Mouse (Mus musculus) kidney, embryonic 14.5 days (tissue): Measurements from ENCODE around the gene Erp27. TPM values are rescaled to one million over a fixed set of nuclear protein-coding genes. Genes with fewer than 3 reads are reported as not detected.
A peak's percentile ranks its signal among the peaks of the same experiment; 100 is the strongest.

ENCODE experiments used
- ATAC-seq: fragments of 200-750 bp; cut with Nextera tagmentation; 2 replicates; pipeline ENCODE4 v1.8.0; 2017; ENCODE audit warnings: moderate number of reproducible peaks, mild to moderate bottlenecking, moderate TSS enrichment, moderate library complexity; ENCODE audit not compliant: low FRiP score, low TSS enrichment
- H3K27ac ChIP-seq: fragments of 300-500 bp; sonication (generic); 2 replicates; pipeline ENCODE4 v1.5.1; 2014; ENCODE audit warnings: low read depth, mild to moderate bottlenecking, low read length, moderate library complexity, mixed read lengths
- H3K27me3 ChIP-seq: fragments of 300-500 bp; sonication (generic); 2 replicates; pipeline ENCODE4 v1.6.1; 2014; ENCODE audit warnings: mild to moderate bottlenecking, low read length; ENCODE audit not compliant: control insufficient read depth, insufficient read depth
- H3K36me3 ChIP-seq: fragments of 300-500 bp; sonication (generic); 2 replicates; pipeline ENCODE4 v1.6.1; 2014; ENCODE audit warnings: low read length, mixed read lengths; ENCODE audit not compliant: control insufficient read depth, insufficient read depth
- H3K4me1 ChIP-seq: fragments of 300-500 bp; sonication (generic); 2 replicates; pipeline ENCODE4 v1.6.1; 2014; ENCODE audit warnings: low read length, mixed read lengths; ENCODE audit not compliant: control insufficient read depth, insufficient read depth
- H3K4me2 ChIP-seq: fragments of 300-500 bp; sonication (generic); replicated peaks from 2 replicates; pipeline ENCODE4 v1.6.1; 2014; ENCODE audit warnings: low read depth, mild to moderate bottlenecking, low read length
- H3K4me3 ChIP-seq: fragments of 300-500 bp; sonication (generic); 2 replicates; pipeline ENCODE4 v1.5.1; 2014; ENCODE audit warnings: mild to moderate bottlenecking, low read length
- H3K9ac ChIP-seq: fragments of 300-500 bp; sonication (generic); 2 replicates; pipeline ENCODE4 v1.6.1; 2014; ENCODE audit warnings: low read depth, mild to moderate bottlenecking, low read length, moderate library complexity
- H3K9me3 ChIP-seq: fragments of 300-500 bp; sonication (generic); 2 replicates; pipeline ENCODE4 v1.6.1; 2016; ENCODE audit warnings: low read length; ENCODE audit not compliant: control insufficient read depth
- WGBS: fragments of 180-500 bp; shearing (Covaris S2); extraction: QIAGEN DNeasy Blood & Tissue Kit; methylation state at CpG from one replicate; pipeline ENCODE4 v1.1.7; 2014; 5-methylcytosine and 5-hydroxymethylcytosine counted together
- polyA plus RNA-seq: library from polyadenylated mRNA; unstranded; fragments of >200 nt; fragmentation: Nextera tagmentation; extraction: Ambion mirVana; gene quantifications from 2 replicates; pipeline ENCODE4 v1.2.1, GENCODE M21; 2014

The Erp27 gene
- polyA plus RNA-seq, 1 experiment from 2014 or later, result 0.22 TPM

DNA sequence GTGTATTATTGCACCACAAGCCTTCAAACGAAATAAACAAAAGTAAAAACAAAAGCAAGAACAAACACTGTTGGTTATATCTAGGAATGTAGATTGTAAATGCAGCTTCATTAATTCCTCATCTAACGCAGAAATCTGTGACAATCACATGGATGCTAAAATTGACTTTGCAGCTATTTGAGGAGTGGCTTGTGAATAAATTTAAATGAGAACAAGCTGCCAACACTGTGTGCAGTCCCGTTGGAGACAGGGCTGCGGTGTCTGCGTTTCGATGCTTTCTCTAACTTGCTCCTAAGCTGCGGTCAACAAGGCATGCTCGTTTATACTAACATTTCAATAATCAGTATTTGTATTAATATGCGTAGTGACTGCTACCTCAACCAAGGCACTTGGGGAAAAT lies 20.3 kb upstream of the Erp27 start:
- no peak overlapping the region for H3K9ac ChIP-seq
- no peak for ATAC-seq
- no peak overlapping the region for H3K4me3 ChIP-seq
- H3K27ac ChIP-seq, result no peak overlapping the region
- H3K9me3 ChIP-seq, result no peaks in the 10 kb centered on the region
- H3K27me3 ChIP-seq, result no peaks in the 10 kb centered on the region
- WGBS, result 87% methylated on average over 9 of the region's 9 CpGs
- H3K4me2 ChIP-seq, result no peak overlapping the region
- no peaks in the 10 kb centered on the region for H3K36me3 ChIP-seq
- peaks cover 19% of the 10 kb centered on the region for H3K4me1 ChIP-seq

DNA sequence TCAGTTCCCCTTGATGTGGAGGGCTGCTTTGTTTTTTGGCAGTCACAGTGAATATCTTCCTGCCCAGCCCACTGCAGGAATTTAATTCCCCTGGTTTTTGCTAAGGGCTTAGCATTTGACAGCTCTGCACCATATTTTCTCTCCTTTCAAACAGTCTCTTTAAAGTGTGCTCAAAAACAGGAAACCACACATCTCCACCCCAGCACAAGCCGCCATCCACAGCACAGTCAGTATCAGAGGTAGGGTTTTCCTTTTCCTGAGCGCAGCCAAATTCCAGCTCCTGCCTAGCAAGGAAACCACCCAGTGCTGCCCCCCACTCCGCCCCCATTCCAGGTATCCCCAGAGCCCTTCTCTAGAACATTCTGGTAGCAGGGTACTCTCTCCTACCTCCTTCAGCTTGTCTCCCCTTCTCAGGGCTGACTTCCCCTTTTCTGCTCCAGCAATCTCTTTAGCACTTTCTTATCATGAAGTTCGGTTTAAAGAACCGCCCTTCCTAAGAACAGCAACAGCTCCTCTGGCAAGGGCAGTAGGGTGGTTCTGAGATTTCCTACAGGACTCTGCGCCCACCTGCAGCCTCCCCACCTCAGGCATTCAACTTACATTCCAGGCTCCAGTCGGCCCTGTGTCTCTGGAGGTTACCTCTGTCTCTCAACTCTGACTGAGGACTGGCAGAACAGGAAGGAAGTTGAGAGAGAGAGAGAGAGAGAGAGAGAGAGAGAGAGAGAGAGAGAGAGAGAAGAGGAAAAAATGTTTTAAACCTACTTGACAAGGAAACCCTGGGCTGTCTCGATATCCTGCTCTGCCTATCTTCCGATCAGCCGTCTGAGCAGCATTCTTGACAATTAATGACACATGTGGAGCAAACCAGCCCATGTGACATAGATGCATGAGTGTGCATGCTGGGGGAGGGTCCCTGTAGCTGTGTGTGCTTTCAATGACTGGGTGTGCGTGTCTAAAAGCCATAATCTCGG lies 19.4 kb upstream of the Erp27 start, which contains the start of gene Arhgdib:
Arhgdib (minus strand) TSS at position 849 of the 971 bp plus-strand sequence.
- 37% methylated on average over 12 of the region's 12 CpGs for WGBS
- ATAC-seq, result peak; percentile 55; the same call in 1 of the 2 replicates
- Histone ChIP-seq H3K4me3 (peak within 1 kb of the TSS; percentile 0; the same call in 1 of the 2 replicates), H3K9ac (0 out of 2 replicates have a peak within 1 kb of the TSS, but pooled peaks have one; percentile 12), H3K4me2 (peak within 1 kb of the TSS; percentile 16; the same call in 1 of the 2 replicates), H3K9me3 (no peaks in the 10 kb centered on the region), H3K4me1 (peaks cover 19% of the 10 kb centered on the region), H3K27me3 (no peaks in the 10 kb centered on the region), H3K27ac (peak within 1 kb of the TSS; percentile 72), H3K36me3 (no peaks in the 10 kb centered on the region)

DNA sequence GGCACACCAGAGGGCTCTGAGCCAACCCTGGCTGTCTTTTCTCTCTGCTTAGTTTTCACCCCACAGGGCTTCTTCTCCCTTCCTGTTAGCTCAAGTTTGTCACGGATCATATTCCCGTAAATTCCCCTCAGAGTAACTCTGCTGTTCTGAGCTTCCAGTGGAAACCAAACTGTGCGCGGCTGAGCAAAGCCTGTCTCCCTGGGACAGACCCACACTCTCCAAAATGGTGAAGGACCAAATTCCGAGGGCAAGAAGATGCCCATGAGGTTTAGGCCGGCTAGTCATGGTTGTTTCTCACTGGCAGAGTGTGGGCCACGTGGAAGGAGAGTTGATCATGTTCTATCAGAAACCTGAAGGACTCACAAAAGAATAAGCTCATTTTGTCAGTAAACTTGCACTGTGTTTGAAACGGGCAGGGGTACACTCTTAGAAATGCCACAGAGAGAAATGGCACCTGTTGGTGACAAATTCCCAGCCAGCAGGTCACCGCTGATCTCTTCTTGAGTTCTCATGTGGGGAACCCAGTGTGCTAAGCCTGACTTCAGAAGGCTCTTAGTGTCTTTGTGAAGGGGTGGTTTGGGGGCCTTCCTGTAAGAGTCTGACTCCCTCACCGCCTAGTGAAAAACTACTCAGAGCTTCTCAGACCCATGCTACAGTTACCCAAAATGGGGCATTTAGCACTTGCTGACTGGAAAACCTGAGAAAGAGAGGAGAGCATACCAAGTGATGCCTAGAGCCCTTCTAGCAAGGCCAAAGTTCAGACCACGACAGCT lies 18.4 kb upstream of the Erp27 start:
- whole genome bisulfite sequencing, result 66% methylated on average over 11 of the region's 11 CpGs
- H3K36me3 ChIP-seq, result no peaks in the 10 kb centered on the region
- ATAC-seq, result 0 out of 2 replicates have a peak, but pooled peaks have one; percentile 6
- no peaks in the 10 kb centered on the region for H3K27me3 ChIP-seq
- no peak overlapping the region; the same call in 1 of the 2 replicates for H3K4me3 ChIP-seq
- peak overlapping the region; percentile 16; the same call in 1 of the 2 replicates for H3K4me2 ChIP-seq
- H3K4me1 ChIP-seq, result peaks cover 19% of the 10 kb centered on the region
- 0 out of 2 replicates have a peak overlapping the region, but pooled peaks have one; percentile 12 for H3K9ac ChIP-seq
- peak overlapping the region; percentile 72 for H3K27ac ChIP-seq
- no peaks in the 10 kb centered on the region for H3K9me3 ChIP-seq

DNA sequence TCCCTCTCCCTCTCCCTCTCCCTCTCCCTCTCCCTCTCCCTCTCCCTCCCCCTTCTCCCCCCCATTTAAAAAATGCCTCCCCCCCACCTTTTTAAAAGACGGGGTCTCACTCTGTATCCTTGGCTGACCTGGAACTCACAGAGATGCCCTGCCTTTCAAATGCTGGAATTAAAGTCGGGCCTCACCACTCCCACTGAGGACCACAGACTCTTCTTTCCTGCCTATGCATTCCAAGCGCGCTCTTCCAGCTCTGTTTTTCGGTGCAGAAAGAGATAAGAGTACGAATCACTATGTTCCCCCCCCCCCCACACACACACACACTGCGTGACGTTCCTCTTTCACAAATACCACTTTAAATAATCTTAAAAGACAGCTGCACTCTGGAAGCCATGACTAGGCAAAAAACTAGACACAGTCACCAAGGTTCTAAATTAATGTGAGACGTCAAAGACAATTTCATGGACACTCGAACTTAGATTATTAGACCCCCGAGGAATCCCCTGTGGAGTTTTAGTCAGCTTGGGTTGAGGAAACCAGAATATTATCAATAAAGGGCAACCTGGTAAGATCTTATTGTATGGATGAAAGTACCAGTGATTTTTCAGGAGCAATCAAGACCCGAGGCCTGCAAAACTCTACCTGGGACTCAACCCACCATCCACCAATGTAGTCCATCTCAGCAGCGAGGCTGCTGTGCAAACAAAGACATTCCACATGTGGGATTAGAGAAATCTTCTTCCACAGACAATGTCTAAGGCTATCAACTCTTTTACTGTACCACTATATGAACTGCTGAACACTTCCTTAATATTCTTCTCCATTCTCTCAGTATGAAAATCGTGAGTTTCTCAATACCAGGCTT lies 17.6 kb upstream of the Erp27 start:
- H3K36me3 ChIP-seq, result no peaks in the 10 kb centered on the region
- H3K9ac ChIP-seq, result no peak overlapping the region
- H3K27me3 ChIP-seq, result no peaks in the 10 kb centered on the region
- WGBS, result 75% methylated on average over 14 of the region's 14 CpGs
- peak overlapping the region; percentile 72; the same call in 1 of the 2 replicates for H3K27ac ChIP-seq
- no peaks in the 10 kb centered on the region for H3K9me3 ChIP-seq
- ATAC-seq, result no peak
- no peak overlapping the region for H3K4me2 ChIP-seq
- peaks cover 19% of the 10 kb centered on the region for H3K4me1 ChIP-seq
- no peak overlapping the region for H3K4me3 ChIP-seq

DNA sequence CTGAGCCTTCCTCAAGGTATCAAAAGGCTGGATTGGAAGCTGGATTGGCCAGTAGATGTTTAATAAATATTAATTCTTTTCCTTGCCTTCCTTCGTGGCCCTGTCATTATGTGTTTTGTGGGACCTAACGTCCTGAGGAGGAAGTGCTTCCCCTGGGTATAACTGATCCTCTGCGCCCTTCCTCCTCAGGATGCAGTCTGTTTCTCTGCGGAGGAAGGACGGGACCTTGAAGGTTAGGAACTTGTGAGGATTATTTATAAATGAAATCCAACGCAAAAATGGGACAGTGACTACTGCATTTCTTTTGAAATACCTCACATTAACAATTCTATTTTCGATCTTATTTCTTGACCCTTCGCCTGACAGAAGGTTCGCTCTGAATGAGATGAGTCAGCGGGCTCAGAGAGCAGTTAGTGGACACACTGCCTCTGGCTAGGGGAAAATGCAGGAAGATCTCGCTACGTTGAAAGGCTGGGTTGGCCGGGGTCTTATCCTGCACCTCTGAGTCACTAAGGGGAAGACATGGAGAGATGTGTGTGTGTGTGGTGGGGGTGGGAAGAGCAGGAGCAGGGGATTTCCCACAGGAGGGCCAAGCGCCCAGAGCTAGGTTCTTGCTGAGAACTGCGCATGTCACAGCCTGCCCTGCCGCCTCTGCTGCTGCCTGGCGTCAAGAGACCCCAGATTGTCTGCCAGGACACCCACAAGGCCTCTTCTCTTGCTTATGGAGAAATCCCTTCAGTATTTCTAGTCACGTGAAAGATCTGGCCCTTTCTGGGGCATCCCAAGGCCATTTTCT lies 16.5 kb upstream of the Erp27 start:
- WGBS, result 79% methylated on average over 18 of the region's 18 CpGs
- Histone ChIP-seq H3K4me2 (no peak overlapping the region), H3K36me3 (no peaks in the 10 kb centered on the region), H3K27me3 (no peaks in the 10 kb centered on the region), H3K27ac (no peak overlapping the region), H3K9ac (no peak overlapping the region), H3K4me1 (peaks cover 19% of the 10 kb centered on the region), H3K4me3 (no peak overlapping the region), H3K9me3 (no peaks in the 10 kb centered on the region)
- no peak for ATAC-seq

DNA sequence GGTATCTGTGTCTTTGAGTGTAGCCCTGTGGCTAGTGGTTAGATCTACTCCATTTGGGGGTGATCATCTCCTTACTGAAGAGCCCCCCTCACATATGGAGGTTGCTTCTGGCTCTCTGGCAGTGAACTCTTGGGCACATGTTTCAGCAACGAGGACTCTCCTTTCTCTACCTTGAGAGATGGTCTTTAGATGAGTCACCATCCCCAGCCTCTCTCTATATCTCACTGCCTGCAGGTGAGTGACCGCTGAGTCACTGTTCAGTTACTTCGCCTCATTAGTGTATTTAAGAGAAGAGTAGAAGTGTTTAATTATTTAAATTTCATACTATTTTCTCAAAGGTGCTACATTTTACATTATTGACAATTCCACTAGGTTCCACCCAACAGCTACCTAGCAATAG lies 15.1 kb upstream of the Erp27 start:
- H3K4me1 ChIP-seq, result peaks cover 19% of the 10 kb centered on the region
- 89% methylated on average over 3 of the region's 3 CpGs for WGBS
- no peak overlapping the region for H3K4me3 ChIP-seq
- no peaks in the 10 kb centered on the region for H3K36me3 ChIP-seq
- H3K4me2 ChIP-seq, result no peak overlapping the region
- ATAC-seq, result no peak
- H3K27me3 ChIP-seq, result no peaks in the 10 kb centered on the region
- H3K9ac ChIP-seq, result no peak overlapping the region
- no peaks in the 10 kb centered on the region for H3K9me3 ChIP-seq
- H3K27ac ChIP-seq, result no peak overlapping the region

DNA sequence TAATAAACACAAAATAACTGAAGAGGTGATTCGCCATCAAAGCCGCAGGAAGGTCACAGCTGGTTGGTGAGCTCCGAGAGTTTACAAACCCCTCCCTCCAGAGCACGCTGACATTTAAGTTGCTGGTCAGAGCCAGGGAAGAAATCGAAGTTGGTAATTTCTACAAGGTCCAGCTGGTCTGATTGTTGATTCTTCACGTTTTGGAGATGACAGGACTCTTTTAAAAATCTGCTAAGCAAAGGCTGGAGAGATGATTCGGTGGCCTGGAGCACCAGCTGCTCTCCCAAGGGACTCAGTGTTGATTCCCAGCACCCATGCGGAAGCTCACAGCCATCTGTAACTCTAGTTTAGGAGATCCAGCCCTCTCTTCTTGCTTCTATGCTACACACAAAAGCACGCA lies 14.4 kb upstream of the Erp27 start:
- WGBS, result 74% methylated on average over 9 of the region's 9 CpGs
- Histone ChIP-seq H3K36me3 (no peaks in the 10 kb centered on the region), H3K9me3 (no peaks in the 10 kb centered on the region), H3K4me2 (no peak overlapping the region), H3K4me3 (no peak overlapping the region), H3K27me3 (no peaks in the 10 kb centered on the region), H3K9ac (no peak overlapping the region), H3K27ac (no peak overlapping the region), H3K4me1 (peaks cover 13% of the 10 kb centered on the region)
- no peak for ATAC-seq

DNA sequence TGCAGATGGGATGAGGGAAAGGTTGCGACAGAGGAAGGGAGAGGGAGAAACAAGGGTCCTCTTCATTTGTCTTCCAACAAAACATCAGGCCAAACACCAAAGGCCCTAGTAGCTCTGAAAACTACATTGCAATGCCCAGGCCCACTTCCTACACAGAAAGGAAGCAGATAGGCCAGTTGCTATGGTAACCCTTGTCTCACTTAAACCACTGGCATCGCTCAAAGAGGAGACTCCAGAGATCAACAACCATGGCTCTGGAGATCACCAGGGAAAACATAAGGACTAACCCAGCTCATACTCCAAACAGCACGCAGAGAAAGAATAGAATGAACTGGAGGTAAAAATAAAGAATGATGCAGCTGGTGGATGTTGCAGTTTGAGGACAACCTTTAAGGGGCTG lies 13.3 kb upstream of the Erp27 start:
- Histone ChIP-seq H3K9me3 (no peaks in the 10 kb centered on the region), H3K4me2 (no peak overlapping the region), H3K9ac (no peak overlapping the region), H3K4me1 (peaks cover 10% of the 10 kb centered on the region), H3K27me3 (no peaks in the 10 kb centered on the region), H3K4me3 (no peak overlapping the region), H3K36me3 (no peaks in the 10 kb centered on the region), H3K27ac (no peak overlapping the region)
- no peak for ATAC-seq
- 90% methylated on average over 3 of the region's 3 CpGs for WGBS
